Mouse (Mus musculus) testis, postnatal 10 days (tissue): ENCODE measurements around the gene 4933414I15Rik.
A peak's percentile ranks its signal among the peaks of the same experiment; 100 is the strongest.

ENCODE experiments used
- DNase-seq: peaks from one replicate; pipeline ENCODE4 v3.0.0; 2021; ENCODE audit warnings: low spot score

Gene 4933414I15Rik

DNA sequence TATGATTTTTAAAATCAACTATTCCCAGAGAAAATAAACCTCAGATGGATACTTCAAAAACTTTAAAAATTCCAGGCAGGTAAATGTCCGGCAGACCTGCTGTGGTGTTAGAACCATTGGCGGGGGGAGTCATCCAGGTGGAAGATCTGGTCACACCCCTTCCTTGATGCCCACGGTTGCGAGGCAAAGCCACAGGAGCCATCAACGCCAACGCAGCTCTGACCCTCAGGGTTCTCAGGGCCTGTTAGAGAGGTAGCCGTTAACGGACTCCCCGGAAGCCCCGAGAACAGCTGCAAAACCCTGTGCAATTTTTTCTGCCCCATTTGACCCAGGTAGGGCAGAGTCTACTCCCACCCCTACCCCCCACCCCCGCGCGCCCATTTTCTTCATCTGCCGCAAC is at the start of gene 4933414I15Rik:
4933414I15Rik (minus strand) TSS at position 260 of the 400 bp plus-strand sequence.
- DNase-seq = no peak

DNA sequence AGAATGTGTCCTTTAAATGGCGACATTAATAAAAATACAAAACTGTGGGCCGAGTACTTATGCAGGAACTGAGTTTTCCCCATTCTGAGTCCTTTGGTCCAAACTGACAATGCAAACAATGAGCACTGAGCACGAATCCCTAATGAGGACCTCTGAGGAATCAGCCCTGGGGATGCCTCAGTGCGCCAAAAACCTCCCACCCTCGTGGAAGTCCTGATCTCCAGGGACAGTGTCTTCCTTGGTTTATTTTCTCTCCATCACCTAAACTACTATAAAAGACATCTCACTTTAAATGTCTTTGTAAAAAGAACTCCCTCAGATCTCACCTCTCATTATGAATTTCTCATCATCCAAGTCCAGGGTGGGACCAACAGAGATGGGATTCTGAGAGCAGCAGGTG is 38.1 kb upstream of the 4933414I15Rik start, which contains the start of gene Olfr1377:
Olfr1377 (plus strand) TSS at position 301 of the 400 bp plus-strand sequence.
- DNase-seq = no peak

DNA sequence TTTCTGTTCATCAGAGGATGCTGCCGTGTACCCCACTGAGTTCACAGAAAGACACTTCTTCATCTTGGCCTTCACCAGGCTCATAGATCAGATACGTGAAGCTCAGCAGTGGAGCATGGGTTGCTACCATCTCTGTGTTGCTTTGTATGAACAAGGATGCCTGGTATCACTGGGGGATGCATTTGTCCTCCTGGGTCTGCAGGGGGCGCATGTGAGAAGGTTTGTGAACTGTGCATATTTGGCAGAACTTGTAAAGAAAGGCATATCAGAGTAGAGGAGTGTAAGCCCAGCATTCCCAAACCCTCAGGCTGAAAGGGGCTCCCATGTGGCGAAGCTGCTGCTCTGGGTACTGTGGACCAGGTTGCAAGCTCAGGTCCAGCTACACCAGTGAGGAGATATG is 33.7 kb upstream of the 4933414I15Rik start:
- peak; percentile 48 for DNase-seq

DNA sequence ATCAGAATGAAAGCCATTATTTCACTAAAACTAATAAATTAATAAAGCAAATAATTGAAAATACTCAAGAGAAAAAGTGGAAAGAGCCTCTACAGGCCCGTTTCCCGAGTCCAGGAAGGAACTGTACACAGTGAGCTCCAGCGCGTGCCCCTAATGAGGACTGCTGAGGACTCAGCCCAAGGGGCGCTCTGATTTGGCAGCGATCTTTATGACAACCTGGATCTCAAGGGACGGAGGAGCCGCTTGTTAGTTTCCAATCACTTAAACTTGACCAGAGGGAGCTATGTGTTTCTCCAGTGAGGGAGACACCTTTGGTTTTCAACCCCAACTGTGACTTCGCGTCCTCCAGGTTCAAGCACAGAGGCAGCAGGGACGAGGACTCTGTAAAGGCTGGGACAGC is 22.7 kb upstream of the 4933414I15Rik start, which contains the start of gene Olfr1378:
Olfr1378 (plus strand) TSS at position 301 of the 400 bp plus-strand sequence.
- no peak for DNase-seq

DNA sequence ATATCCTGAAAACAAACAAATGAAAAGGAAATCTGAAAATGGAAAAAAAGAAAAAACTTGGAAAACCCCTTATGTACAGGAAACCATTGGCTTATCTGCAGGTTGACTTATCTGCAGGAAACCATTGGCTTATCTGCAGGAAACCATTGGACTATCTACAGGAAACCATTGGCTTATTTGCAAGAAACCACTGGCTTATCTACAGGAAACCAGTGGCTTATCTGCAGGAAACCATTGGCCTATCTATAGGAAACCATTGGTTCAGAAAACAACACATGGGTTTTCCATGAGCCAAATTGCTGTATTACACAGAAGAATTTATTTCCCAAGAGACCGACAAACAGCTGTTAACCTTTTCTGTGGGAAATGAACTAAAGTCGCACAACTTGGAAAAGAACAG is 21.3 kb upstream of the 4933414I15Rik start:
- no peak for DNase-seq

DNA sequence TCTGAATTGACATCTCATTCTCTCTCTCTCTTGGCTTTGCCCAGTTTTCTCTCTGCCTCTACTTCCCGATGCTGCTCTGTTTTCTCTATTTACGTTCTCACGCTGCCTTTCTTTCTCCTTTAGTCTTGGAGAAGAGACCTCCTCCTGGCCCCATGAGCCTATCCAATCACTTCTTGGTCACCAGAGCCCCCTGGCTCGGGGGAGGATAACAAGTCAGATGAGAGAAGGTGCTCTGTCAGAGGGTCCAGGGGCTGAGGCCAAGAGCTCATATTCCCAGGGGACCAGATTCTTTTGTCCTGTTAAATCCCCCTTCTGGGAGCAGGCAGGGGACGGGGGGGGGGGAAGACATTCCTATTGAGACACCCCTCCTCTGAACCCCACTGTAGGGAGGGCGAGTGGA is 10.1 kb upstream of the 4933414I15Rik start, which contains the start of gene Prop1:
Prop1 (minus strand) TSS at position 101 of the 400 bp plus-strand sequence.
- DNase-seq = no peak

DNA sequence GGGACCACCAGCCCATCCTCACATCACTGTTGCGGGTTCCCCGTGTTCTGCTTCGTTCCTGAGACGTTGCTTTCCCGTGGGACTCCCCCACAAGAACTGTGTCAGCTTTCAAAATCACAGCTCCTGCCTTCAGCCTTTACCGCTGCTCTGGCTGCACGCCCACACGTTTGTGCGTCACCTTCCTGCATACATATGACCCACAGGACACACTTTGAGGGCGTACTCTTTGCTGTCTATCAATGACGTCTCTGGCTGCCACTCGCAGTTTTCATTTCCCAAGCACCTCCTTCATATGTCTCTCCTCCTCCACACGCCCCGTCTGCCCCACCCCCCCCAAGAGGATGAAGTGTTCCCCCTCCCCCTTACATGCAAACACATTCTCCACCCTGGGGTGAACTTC is 8.7 kb upstream of the 4933414I15Rik start:
- DNase-seq = no peak

DNA sequence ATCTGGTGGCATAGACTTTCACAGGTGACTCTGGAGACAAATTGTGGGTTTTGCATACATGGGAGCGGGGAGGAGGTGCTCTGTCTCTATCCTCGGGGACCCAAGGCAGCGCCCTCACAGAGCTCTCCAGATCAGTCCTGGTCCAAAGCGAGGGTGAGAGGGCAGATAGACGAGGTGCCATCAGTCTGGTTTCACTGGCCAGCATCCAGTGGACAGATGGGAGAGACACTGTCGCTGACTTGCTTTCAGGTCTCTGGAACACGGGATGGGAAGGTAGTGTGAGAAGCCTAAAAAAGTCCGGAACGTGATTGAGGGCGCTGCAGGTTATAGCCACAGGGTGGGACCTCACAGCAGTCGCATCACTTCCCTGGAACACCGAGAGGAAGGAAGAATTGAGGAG is 1.2 kb downstream of the 4933414I15Rik start:
- DNase-seq = no peak

DNA sequence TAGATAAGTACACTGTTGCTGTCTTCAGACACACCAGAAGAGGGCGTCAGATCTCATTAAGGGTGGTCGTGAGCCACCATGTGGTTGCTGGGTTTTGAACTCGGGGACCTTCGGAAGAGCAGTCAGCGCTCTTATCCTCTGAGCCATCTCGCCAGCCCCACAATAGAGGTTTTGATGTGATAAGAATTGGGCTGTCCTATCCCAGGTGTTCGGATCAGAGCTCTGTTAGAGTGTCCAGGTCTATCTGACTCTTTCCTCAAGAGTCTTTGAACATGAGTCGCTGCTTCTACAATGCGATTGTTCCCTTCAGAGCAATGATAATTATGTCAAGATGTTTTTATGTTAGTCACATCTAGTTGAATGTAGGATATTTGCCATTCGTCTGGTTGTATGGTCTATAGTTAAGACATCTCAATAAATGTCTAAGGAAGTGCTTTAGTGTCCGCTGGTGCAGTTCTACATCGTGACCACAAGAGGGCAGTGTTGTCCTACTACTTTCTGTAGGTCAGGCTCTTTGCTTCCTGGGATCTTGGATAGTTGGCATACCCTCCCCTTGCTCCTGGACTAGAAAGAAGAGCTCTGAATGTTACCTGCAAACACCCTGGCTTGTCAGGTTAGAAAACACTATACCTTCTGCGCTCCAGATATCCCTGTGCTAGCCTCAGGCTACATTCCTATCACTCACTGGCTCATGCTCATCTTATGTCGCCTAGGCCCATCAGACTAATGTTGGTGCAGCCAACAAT is 3.8 kb downstream of the 4933414I15Rik start:
- no peak for DNase-seq

DNA sequence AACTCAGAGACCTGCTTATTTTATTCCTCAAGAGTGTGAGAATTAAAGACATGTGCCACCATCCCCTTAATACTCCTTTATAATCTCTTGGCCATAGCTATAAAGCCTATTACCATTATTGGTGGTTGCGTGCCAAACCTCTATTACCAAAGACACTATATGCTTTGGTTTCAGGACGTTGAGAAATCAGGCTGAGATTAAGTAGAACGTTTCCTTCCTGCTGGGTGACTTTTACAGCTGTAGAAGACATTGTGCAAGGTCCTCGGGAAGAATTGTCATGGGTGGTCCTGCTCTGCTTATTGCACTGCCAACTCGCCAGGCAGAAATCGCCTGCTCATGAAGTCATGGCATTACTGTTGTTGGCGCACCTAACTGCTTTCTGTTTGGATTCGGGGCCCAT is 5.1 kb downstream of the 4933414I15Rik start:
- no peak for DNase-seq

DNA sequence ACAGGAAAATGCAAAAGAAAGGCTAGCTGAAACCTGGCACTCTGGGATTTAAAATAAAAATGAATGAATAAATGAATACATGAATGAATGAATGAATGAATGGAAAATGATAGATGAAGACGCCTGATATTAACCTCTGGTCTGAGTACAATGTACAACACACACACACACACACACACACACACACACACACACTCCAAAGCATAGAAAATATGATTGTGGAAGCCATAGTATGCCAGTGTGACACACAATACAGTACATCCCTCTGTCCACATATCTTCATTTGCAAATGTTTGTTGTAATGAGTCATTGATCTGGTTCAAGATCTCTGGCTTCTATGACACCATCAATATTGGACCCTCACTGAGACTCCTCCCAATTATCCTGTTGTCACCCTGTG is 11.5 kb downstream of the 4933414I15Rik start:
- DNase-seq = no peak

DNA sequence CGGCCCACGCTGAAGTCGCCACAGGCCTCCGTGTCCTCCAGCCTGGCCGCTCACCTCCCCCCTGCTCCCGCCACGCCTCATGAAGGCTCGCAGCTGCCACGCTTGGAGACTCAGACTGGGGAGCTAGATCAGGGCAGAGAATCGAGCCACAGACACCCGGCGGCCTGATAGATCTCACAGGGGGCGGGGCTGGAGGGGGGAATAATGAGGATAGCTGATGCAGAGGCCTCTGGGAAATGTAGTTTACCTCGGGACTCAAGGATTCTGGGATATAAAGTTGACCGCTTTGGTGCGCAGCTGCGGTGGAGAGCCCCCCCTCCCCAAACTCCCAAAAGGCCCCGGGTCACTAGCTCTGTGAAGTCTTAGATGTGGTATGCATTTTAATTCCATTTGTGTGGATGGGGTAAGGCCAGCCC is 12.1 kb downstream of the 4933414I15Rik start, which contains the start of gene Zfp354b:
Zfp354b (minus strand) TSS at position 183 of the 416 bp plus-strand sequence.
- peak; percentile 86 for DNase-seq

DNA sequence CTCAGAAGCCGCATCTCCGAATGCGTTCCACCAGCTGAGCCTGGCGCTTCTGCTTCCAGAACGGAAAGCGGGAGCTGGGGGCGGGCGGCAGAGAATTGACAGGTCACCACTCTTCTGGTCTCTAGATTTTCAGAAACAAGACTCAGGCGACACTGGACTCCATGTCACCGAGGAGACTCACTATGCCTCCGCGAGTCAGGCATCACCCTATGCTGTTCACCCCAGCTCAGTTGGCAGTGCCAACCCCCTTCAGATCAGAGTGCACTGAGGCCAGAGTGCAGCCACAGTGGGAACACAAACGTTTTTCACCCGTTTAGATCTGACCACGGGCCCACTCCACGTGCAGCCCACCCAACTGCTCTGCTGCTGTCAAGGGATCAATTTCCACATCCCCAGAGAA is 12.5 kb downstream of the 4933414I15Rik start:
- DNase-seq = no peak

DNA sequence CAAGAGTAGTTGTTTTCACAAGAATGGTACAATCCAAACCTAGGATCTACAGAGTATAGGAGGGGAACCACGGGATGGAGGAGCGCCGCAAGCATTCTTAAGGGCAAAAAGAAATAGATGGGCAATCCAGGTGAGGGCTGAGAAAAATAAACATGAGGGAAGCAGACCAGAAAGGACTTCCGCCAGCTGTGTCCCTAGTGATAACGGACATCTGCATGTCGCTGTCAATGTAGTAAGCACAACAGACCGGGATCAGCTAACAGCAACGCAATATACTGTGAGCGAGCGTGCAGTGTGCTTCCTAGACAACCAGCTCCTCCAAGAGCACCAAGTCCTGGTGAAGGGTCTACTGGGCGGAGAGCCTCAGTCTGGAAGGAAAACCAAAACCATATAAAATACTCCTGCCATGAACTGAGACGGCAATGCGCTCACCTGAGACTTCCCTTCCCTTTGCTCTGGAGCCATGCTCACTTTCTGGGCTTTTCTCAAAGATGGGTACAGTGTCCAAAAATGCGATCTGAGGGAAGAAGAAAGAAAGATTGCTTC is 13.0 kb downstream of the 4933414I15Rik start:
- no peak for DNase-seq

DNA sequence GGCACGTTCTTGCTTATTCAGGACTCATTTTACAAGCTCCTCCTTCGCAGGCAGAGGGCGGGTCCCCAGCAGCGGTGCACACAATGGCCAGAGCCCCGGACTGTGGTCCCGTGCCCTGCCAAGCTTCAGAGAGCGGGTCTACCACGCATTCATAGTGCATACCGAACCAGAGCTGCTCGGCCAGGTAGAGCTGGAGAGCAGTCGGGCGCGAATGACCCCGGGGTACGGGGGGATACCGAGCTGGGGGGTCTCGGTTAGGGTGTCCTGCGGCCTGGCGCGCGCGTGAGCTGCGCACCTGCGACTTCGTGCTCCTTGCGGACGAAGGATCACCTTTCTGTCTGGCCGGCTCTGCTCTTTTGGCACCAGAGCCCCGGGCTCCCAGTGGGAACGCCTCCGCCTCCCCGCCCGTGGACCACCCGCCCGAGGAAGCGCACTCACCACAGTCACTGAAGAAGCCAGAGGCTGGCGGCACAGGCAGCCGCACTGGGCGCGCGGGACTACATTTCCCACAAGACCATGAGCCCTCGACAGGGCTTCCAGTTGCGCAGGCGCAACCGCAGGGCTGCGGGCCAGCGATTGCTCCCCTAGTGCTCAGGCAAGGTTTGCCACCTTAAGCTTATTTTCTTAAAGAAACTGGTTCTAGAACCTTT is 27.8 kb downstream of the 4933414I15Rik start, which contains the start of gene Zfp2:
Zfp2 (minus strand) TSS at position 495 of the 650 bp plus-strand sequence.
- DNase-seq = peak; percentile 92

DNA sequence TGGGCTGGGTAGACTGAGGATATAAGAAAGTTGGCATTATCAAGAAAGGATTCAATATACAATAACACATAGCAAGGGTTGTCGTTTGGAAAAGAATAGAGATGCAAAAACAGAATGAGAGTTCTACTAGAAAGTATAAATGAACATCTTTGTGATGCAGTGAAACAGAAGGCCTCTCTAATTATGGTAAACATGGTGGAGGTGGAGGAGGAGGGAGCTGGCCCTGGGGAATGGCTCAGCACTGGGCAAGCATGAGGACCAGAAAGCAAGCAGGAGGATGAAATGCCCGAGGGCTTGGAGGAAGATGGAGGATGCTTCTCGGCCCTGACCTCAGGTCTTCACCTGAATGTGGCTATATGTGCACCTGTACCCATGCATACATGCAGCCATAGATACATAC is 29.1 kb downstream of the 4933414I15Rik start:
- no peak for DNase-seq

DNA sequence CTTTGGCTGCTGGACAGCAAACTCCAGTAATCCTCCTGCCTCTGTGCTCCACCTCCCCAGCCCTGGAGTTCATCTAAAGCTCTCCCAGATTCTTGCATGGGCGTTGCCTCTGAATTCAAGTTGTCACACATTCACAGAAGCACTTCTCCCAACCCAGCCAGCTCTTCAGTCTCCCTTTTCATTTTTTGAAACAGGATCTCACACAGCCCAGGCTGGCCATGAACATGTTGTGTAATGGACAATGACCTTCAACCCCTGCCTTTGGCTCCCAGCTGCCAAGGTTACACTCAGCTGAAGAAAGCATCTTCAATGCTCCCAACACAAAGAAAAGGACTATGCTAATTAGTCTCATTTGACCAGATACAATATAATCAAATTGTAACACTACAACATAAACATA is 30.3 kb downstream of the 4933414I15Rik start:
- no peak for DNase-seq

DNA sequence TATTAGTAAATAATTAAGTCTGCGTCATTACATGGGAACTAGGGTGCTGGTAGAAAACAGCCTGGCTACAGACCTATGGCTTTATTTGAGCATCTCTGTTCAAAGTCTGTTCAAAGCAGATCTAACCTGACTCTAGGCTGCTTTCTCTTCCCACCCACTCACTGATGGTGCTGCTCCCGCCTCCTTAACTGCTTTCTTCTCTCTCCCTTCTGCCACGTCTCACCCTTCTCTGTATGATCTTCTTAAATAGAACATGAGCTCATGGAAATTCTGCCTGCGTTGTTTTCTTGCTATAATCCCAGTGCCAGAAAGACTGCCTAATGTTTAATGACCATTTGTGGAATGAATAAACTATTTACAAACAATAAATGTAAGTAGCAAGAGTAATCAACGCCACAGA is 35.4 kb downstream of the 4933414I15Rik start:
- DNase-seq = no peak

DNA sequence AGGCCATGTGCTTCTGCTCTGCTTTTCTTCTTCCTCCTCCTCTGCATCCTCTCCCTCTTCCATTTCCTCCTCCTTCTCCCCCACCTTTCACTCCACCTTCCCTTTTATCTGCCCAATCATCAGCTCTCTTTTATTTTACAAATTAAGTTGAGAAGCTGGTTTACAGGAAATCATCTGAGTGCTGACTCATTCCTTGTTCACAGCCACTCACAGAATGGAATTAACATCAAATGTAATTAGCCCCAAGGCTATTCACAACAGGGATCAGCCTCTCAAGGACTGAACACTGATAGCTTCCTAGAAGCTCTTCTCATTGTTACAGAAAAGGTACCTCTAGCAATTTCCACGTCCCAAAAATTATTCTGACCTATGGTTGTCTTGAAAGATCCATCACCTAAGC is 46.2 kb downstream of the 4933414I15Rik start:
- no peak for DNase-seq

DNA sequence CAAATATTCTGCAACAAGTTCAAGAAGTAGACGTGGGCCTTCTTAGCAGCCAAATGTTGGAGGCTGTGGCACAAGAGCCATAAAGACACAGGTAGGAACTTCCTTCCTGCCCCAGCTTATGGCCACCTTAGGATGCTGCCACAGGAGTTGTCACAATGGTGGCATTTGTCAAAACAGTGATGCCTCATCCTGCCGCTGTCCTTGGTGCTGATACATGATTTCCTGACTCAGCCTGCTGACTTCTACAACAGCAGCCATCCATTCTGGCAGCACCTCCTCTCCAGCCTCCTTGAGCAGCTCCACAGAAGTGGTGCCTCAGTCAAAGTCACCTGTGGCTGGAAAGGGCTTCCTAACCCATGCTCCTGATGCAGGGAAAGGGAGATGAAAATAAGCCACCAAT is 51.1 kb downstream of the 4933414I15Rik start:
- no peak for DNase-seq
